Mouse (Mus musculus) thymus, postnatal 10 days (tissue): ENCODE results near the gene Stum.

Experiments used
- DNase-seq, 2 experiments: peaks; one replicate each; pipeline ENCODE4 v3.0.0; 2021; ENCODE audit warnings: low spot score in 2 of 2

Gene Stum

GRCm38 (mm10) chr1:180499766-180500165 is 16.5 kb upstream of the Stum start:
- no peak for DNase-seq

DNA sequence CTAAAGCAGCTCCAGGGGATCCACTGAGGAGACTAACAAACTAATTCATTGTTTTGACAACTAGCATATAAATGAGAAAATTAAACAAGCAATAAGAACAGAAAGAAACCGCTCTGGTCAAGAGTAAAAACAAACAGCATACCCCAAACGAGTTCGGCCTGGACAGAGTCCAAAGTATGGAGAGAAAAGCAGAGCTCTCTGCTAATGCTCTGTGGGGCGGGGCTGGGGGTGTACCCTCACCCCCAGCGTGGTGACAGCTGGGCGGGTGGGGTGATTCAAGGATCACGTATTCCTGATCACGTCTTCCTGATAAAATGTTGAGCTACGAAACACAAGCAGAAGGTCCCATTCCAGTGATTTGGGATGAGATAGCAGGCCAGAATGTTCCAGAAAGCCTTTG is 9.5 kb upstream of the Stum start:
- no peak for DNase-seq

DNA sequence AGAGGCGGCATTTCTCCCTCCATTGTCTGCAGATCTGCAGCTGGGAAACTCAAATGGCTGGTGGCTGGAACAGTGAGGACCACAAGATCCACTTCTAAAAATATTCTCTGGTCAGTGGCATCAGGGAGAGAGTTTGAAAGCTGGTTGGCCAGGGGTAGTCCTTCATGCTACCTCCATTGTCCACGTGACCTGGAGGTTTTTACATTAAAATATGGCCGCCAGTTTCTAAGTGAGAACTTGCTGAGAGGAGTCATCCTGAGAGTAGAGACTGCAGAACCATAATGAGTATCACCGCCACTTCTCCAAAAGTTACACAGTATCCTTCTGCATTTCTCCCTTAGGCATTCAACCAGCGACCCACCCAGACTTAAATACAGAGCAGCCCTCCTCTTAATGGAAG is 2.0 kb upstream of the Stum start:
- no peak for DNase-seq

DNA sequence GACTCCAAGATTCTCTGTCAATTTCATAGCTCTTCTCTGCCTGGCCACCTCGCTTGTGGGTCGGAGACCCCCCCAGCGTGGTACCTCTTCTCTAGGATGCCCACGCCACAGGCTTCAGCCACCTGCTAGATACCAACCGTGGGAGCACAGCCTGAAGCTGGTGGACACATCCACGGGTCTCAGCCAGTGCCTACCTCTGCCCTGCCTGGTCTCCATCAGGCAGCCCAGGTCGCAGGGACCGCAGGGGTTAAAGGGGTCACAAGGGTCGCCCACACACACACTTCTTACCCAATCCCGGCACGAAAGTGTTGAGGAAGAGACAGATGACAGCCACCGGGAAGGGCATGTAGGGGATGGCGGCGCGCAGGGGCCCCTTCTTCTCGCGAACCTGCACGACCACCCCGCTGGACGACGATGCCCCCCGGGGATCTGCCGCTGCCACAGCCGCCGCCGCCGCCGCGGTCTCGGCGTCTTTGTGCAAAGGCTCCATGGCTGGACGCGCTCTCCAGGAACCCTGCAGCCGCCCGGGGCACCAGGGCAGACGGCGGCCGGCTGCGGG is 385 bp downstream of the Stum start:
- DNase-seq: no peak

DNA sequence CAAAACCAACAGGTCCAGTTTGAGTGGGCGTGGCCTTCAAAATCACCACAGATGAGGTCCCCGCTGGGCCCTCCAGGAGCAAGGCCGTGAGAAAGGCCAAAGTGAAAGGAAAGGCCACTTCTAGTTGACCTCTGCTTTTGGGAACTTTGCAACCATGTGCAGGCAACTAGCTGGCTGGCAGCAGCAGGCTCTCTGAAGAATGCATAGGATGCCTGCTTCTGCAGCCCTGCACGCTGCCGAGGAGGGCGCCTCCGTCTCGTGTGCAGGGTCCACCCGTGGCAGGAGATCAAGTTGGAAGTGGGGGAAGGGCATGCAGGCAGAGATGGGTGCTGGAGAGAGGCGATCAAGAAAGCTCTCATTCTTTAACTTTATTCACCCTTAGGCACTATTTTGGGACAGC is 1.3 kb downstream of the Stum start:
- no peak for DNase-seq

GRCm38 (mm10) chr1:180481331-180481730 is 2.0 kb downstream of the Stum start:
- no peak for DNase-seq

DNA sequence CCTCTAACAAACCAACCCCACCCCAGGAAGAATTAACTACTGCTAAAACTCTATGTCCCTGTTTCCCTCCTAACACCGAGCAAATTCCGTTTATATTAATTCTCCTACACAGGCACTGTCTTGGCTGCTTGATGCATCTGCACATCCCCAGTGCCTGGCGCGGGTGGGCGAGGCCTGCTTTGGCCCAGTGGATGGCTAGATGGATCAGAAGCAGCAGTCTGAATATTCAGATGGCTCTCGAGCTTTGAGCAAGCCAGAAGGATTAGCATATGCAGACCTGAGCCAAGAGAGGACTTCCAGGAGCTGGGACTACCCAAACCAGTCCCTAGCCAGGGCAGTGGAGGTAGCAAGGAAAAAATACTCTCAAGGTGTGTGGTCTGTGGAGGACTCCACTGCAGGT is 3.0 kb downstream of the Stum start:
- DNase-seq: no peak

DNA sequence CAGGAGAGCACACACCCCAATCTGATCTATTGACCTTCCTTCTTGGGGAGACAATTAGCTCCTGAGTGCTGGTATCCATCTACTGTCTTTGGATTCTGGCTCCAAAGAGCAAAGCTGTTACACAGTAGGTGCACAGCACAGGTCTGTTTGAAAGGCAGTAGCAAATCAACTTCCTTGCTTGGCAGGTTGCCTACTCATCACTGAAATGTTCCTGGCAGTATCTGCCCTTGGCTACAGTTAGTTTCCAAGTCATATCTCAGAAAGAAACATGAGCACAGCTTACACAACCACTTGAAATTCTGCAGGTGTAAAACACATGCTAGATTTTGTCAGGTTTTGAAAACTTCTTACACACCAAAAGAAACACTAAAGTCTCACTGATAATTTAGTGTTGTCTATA is 9.7 kb downstream of the Stum start:
- no peak for DNase-seq

GRCm38 (mm10) chr1:180468004-180468403 is 15.3 kb downstream of the Stum start:
- DNase-seq: no peak

DNA sequence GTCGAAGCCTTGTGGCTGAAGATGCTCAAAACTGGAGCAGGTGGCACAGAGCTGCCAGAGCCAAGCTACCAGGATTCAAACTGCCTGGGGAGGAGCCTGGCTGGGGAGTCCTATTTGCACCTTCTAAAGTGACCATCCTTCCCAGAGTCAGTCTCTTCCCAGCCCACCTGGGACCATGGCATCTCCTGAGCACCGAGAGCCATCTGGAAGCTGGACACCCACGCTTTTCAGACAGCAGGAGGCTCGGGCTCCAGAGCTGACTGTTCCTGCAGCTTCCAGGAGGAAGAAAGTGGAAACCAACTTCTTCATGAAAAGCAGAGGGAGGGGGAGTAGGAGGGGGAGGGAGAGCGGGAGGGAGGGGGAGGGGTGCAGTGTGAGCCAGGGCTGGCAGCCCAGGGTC is 17.7 kb downstream of the Stum start:
- no peak for DNase-seq

DNA sequence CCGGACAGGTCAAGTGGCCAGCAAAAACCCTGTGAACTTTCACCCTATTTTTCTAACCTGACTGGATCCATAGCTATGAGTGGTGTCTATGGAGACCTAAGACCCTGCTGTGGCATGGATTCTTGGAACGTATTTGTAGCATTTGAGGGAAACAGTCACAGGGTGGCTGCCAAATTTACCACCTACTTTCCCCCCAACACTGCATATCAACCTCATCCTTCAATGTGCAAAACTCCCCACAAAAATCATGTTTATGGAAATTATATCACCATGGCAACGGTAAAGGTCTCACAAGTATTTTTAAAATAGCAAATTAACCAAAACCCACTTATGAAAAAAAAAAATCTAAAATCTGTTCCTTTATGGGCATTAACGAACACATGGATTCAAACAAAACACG is 18.9 kb downstream of the Stum start:
- no peak for DNase-seq

DNA sequence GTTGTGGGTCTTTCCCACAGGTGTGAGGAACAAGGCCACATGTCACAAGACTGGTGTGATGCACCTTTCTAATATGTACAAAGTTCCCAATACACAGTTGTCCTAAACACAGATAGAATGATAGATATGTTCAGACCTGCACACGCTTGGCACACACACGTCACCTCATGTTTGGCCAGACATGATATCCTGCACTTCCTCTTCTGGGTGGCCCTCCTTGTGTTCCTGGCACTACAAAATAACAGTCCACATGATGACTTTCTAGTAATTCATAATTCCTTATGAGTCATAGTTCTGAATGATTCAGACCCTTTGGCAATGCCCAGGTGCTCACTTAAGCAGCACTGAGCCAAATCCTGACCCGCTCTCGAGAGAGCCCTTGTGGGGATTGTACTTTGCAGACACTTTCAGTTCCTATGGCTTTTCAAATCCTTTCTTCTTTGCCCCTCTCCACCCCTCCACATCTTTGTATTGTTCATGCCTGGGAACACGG is 20.3 kb downstream of the Stum start:
- no peak for DNase-seq

DNA sequence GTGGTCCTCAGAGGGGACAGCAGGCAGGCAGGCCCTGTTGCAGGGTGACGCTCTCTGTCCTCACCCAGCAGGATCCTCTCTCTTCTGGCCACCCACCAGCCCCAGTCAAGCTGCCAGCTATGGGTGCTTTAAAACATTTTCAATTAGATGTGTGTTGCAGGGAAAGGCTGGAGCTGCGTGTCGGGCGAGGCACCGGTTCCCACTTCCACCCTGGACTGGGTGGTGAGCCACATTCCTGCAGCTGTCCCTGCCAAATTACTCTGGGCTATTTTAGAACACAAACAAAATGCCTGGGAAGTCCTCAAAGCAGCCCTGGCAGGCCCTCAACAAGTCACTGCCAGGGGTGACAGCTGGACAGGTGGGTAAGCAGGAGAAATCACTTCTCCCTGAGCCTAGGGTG is 20.9 kb downstream of the Stum start:
- DNase-seq: no peak

DNA sequence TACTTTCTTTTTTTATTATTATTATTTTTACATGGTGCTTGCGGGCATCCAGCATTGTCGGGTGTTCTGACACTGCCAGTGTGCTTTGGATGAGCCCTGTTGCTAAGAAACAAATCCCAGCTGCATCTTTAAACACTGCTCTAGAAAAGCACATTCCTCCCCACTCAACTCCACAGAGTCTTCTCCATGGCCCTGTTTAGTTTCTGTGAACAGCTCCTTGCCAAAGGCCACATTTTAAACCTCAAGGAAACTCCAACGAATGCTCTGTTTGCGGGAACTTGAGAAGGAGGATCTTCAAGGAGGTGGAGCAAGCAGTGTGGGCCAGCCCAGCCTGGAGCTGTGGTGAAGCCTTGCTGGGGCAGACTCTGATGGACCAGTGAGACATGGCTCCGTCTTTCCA is 22.6 kb downstream of the Stum start:
- DNase-seq: no peak

DNA sequence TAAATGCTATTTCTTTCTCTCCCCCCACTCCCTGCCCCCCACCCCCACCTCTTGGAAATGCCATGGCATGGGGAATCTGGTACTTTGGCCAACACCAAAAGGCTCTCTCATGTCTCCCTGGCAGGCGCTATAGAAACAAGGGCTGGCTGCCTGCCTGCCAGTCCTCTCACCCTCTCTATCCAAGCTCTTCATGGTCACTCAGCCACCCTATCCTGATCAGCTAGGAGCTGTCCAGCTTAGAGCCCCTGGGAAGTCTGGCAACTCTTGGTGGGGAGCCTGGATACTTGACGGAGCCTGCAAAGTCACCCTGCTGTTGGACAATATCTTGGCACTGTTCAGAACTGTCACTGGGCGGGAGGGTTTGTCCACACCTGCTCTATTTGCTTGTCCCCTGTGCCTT is 24.6 kb downstream of the Stum start:
- no peak for DNase-seq

- no peak for DNase-seq
These were observed 25.0 kb downstream of the Stum start for GRCm38 (mm10) chr1:180458274-180458673.

DNA sequence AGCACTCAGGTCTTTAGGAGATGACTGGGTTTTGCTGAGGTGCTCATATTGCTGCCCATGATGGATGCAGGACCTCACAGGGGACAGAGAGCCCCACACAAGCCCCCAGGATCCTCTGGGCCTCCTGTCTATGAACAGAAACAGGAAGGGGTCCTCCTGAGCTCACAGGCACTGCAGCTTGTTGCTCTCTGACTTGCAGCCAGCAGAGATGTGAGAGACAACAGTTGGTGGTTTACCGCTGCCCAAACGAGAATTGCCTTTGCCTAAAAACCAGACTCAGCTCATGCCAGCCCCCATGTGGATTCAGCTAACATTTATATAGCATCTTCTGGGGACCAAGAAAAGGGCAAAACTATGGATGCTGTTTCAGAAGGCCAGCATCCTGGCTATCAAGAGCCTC is 33.7 kb downstream of the Stum start:
- peak; percentile 18 to 26 for DNase-seq

DNA sequence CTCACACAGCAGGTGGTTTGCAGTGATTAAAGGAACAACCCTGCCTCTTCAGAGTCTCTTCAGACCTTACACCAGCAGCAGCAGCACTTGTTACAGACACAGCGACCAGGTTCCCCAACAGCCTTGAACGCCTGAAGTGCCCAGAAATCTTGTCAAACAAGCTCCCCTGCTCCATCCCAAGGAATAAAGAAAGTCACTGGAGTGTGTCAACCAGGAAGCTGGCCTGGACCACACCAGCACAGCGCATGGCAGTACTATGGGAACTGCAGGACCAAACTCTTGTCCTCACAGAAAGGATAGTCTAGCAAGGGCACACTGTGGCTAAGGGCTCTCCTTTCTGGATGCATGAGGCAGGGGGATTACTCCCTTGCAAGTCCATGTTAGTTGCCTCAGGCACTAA is 38.9 kb downstream of the Stum start:
- DNase-seq: no peak

DNA sequence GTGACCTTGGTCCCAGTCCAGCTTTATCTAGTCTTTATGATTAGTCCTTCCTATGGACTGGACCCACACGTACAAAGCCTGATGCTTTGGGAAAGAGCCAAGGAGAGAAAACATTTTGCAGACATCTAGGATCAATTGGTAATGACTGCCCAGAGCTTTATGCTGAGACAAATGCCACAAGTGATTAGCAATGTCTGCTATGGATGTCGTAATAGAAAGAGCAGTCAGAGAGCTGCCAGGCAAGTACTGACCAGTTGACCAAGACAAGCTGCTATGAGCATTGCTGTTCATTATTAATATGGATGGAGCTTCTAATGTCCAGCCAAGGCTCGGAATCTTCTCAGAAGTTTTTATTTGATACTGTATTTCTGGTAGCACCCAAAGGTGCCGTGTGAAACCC is 43.8 kb downstream of the Stum start:
- DNase-seq: no peak

DNA sequence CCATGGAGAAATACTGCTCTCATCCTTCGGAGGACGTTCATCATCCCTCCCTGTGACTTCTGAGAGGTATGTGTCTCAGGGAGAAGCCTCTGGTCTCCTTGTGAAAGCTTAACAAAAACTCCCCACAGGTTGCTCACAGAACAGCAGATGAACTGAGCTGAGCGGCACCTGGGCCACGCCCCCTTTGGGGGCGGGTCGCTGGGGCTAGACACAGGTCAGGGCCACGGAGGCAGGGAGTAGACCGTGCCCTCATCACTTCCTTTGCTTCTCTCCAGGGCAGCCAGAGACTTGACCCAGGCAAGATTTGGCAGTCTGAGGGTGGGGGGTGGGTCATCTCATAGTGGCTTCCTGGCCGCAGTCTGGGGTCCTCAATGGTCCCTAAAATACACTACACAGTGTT is 48.4 kb downstream of the Stum start:
- DNase-seq: peak in 1 of 2 experiments; percentile 23

DNA sequence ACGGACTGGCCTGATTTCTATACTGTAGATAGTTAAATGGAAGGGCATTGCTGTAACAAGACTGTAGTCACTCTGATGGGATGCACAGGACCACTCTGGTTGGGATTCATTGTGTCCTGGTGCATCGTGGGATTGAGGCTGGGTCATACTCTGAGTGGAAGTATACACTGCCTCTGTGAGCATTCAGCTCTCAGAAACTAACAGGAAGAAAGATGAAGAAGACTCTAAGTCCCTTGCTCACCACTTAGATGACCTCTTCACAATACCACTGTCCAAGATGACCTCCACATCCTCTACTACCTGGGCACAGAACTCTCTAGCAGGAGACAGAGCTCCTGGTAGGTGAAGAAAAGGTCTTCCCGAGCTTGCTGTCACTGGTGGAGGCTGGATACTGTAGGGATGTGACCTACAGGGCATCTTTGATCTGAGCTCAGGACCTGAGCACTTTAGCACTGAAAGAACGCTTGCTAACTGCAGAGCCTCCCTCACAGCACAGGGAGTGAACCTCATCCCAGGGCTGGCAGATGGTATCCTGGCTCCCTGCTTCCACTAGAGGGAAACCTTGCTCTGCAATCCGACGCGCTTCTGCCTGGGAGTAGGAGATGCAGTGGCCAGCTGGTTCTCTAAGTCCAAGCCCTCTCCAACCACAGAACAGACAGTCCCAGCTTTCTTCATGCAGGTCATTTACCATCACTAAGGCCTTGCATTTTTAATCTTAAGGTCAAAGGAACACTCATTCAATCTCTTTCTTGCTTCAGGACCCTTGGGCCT is 49.3 kb downstream of the Stum start:
- DNase-seq: peak in 1 of 2 experiments; percentile 48

- DNase-seq: no peak
These were observed 50.2 kb downstream of the Stum start for GRCm38 (mm10) chr1:180433098-180433538.

- peak; percentile 59 to 70 for DNase-seq
These were observed 51.5 kb downstream of the Stum start for GRCm38 (mm10) chr1:180431833-180432232.

DNA sequence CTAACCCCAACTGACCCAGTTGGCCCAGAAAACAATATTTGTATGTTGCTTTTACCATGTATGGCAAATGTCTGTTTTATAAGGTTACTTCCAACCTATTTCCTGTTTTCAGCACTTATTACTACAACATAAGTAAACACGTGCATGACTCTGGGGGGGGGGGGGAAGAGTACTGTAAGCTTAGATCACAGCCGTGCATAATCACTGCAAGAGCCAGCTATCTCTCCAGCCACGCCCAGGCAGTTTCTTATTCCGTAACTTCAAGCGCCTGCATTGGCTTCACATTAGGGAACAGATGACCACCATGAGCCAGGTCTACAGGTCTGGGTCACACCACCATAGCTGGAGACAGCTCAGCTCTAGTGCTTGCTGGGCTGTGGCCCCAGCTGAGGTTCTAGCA is 53.5 kb downstream of the Stum start:
- no peak for DNase-seq
